Mouse (Mus musculus) liver, embryonic 16.5 days (tissue): ENCODE measurements at regions not wholly inside any gene's neighbourhood (a gene's known extent, or its start where the extent isn't known, plus 50 kb on each side); places are given as distances from the start of the nearest gene placed in this dataset.

Experiments
- ATAC-seq: fragments of 200-750 bp; cut with Nextera tagmentation; 2 replicates; pipeline ENCODE4 v1.8.0; 2017; ENCODE audit warnings: low read depth, mild to moderate bottlenecking, moderate number of reproducible peaks, moderate library complexity
- H3K27ac ChIP-seq: fragments of 300-500 bp; sonication (generic); 2 replicates; pipeline ENCODE4 v1.5.1; 2014; ENCODE audit warnings: mild to moderate bottlenecking, low read length
- H3K27me3 ChIP-seq: fragments of 300-500 bp; sonication (generic); 2 replicates; pipeline ENCODE4 v1.6.1; 2014; ENCODE audit warnings: low read depth, low read length, mixed read lengths; ENCODE audit not compliant: control insufficient read depth, insufficient read depth
- H3K36me3 ChIP-seq: fragments of 300-500 bp; sonication (generic); 2 replicates; pipeline ENCODE4 v1.6.1; 2014; ENCODE audit warnings: mild to moderate bottlenecking; ENCODE audit not compliant: control insufficient read depth, insufficient read depth
- H3K4me1 ChIP-seq: fragments of 300-500 bp; sonication (generic); 2 replicates; pipeline ENCODE4 v1.6.1; 2014; ENCODE audit warnings: low read depth, low read length, mixed read lengths; ENCODE audit not compliant: control insufficient read depth
- H3K4me2 ChIP-seq: fragments of 300-500 bp; sonication (generic); 2 replicates; pipeline ENCODE4 v1.6.1; 2014; ENCODE audit warnings: low read depth, low read length, mixed read lengths
- H3K4me3 ChIP-seq: fragments of 300-500 bp; sonication (generic); 2 replicates; pipeline ENCODE4 v1.5.1; 2014; ENCODE audit warnings: low read depth, mild to moderate bottlenecking, low read length
- H3K9ac ChIP-seq: fragments of 300-500 bp; sonication (generic); 2 replicates; pipeline ENCODE4 v1.6.1; 2014; ENCODE audit warnings: low read depth, low read length
- H3K9me3 ChIP-seq: fragments of 300-500 bp; sonication (generic); replicated peaks from 2 replicates; pipeline ENCODE4 v1.6.1; 2016; ENCODE audit warnings: low read length; ENCODE audit not compliant: control insufficient read depth
- WGBS: fragments of 180-500 bp; shearing (Covaris S2); extraction: QIAGEN DNeasy Blood & Tissue Kit; methylation state at CpG from one replicate; pipeline ENCODE4 v1.1.7; 2014; ENCODE audit not compliant: insufficient replicate concordance; 5-methylcytosine and 5-hydroxymethylcytosine counted together

DNA sequence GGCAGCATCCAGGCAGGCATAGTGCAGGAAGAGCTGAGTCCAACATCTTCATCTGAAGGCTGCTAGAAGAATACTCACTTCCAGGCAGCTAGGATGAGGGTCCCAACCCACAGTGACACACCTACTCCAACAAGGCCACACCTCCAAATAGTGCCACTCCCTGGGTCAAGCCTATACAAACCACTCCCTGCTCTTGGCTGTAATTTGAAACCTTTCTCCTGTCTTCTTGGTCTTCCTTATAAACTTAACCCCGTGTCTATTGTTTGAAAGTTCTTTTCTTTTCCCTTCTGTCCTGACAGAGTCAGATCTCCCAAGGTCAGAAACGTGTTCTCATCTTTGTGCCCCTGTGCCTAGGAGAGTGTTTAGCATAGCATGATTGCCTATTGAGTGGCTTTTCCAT is 311.2 kb downstream of the Adgrl2 start:
- H3K9ac ChIP-seq: no peak overlapping the region
- ATAC-seq: no peak
- 29% methylated on average over 2 of the region's 2 CpGs for WGBS
- no peaks in the 10 kb centered on the region for H3K27me3 ChIP-seq
- no peak overlapping the region for H3K4me2 ChIP-seq
- H3K4me3 ChIP-seq: no peak overlapping the region
- H3K27ac ChIP-seq: no peak overlapping the region
- no peaks in the 10 kb centered on the region for H3K9me3 ChIP-seq
- no peaks in the 10 kb centered on the region for H3K36me3 ChIP-seq
- H3K4me1 ChIP-seq: no peaks in the 10 kb centered on the region

DNA sequence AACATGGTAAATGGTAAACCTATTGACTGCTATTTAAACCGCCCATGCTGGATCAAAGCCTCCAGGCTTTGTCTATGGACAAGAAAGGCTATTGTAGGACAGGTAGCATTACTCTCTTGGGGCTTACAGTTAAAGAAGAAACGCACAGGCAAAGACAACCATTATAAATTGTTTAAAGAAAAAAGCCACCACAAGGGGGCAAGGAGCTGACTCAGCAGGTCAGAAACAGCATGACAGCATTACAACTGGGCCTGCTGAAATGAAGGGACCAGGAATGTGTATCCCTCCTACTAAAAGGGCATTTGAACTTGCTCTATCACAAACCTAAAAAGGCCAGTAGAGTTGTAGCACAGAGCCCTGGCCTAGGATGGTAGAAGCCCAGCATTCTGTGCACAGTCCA is 314.3 kb downstream of the Adgrl2 start:
- H3K4me1 ChIP-seq: no peaks in the 10 kb centered on the region
- no peaks in the 10 kb centered on the region for H3K9me3 ChIP-seq
- WGBS: 54% methylated on average over 2 of the region's 2 CpGs
- no peaks in the 10 kb centered on the region for H3K36me3 ChIP-seq
- H3K27me3 ChIP-seq: no peaks in the 10 kb centered on the region
- no peak overlapping the region for H3K4me2 ChIP-seq
- H3K4me3 ChIP-seq: no peak overlapping the region
- H3K27ac ChIP-seq: no peak overlapping the region
- no peak for ATAC-seq
- no peak overlapping the region for H3K9ac ChIP-seq

DNA sequence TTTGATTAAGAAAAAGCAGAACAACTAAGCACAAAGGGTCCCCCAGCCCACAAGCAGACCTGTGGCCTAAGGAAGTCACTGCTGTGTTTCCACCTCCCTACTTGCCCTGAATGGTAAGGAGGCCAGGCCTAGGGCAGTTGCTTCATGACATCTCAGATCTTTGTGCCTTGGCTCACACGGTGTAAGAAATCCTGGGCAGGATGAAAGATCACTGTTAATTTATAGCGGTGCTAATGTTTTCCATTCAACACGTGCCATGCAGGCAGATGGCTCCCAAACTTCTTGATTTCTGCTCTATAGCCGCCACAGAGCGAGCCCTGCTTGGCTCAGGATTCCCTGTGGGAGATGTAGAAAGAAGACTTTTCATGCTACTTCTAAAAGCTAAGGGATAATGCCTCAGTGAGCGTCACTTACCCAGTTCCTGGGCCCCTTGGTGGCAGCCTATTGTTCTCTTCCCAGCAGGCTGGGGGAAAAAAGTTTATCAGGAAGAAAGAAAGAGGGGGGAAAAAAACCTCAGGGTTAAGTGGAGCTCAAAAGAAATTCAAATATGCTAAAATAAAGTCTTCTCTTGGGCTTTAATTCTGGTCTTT is 327.4 kb downstream of the Adgrl2 start:
- Histone ChIP-seq H3K9me3 (no peaks in the 10 kb centered on the region), H3K27ac (no peak overlapping the region), H3K4me3 (no peak overlapping the region), H3K9ac (no peak overlapping the region), H3K27me3 (no peaks in the 10 kb centered on the region), H3K4me1 (no peaks in the 10 kb centered on the region), H3K36me3 (no peaks in the 10 kb centered on the region), H3K4me2 (no peak overlapping the region)
- WGBS: 33% methylated on average over 6 of the region's 6 CpGs
- ATAC-seq: no peak

DNA sequence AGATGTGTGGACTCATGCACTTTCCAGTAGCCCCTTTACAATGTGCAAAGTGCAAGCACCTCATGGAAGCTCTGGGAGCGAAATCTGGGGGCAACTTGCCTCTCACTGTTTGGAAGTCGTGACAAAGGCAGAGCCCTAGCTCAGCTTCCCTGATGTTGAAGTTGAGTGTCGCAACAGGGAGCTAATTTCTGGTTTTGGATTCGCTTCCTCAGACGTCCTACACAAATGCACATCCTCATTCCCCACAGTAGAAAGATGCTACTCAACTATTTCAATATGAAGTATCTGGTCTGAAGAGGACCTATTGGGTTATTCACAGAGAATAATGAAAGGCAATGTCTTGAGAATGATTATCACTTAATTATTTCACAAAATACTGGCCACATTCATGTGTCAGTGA is 331.3 kb downstream of the Adgrl2 start:
- 63% methylated on average over 5 of the region's 5 CpGs for WGBS
- no peak overlapping the region for H3K27ac ChIP-seq
- no peak overlapping the region for H3K4me3 ChIP-seq
- H3K9ac ChIP-seq: no peak overlapping the region
- no peaks in the 10 kb centered on the region for H3K9me3 ChIP-seq
- no peaks in the 10 kb centered on the region for H3K36me3 ChIP-seq
- no peak overlapping the region for H3K4me2 ChIP-seq
- H3K27me3 ChIP-seq: no peaks in the 10 kb centered on the region
- H3K4me1 ChIP-seq: no peaks in the 10 kb centered on the region
- ATAC-seq: no peak

DNA sequence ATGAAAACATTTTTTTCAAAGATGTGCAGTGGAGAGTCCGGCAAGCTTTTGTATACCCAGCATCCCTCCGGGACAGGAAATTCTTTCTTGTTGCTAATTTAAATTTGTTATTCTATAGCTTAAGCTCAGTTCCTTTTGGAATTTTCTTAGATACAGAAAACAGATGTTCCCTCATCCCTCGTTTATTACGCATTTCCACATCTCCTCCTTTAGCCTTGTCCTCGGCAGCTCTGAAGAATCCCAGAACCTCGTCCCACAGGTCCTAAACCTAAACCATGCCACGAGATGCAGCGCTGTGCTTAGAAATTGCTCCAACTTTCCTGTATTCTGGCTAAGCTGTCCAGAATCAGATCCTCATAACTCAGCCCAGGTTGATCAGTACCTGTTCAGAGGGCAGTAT is 332.0 kb downstream of the Adgrl2 start:
- no peak overlapping the region for H3K4me3 ChIP-seq
- H3K4me1 ChIP-seq: no peaks in the 10 kb centered on the region
- no peak overlapping the region for H3K27ac ChIP-seq
- ATAC-seq: no peak
- H3K9me3 ChIP-seq: no peaks in the 10 kb centered on the region
- H3K27me3 ChIP-seq: no peaks in the 10 kb centered on the region
- no peaks in the 10 kb centered on the region for H3K36me3 ChIP-seq
- WGBS: 67% methylated on average over 8 of the region's 8 CpGs
- H3K4me2 ChIP-seq: no peak overlapping the region
- no peak overlapping the region for H3K9ac ChIP-seq

DNA sequence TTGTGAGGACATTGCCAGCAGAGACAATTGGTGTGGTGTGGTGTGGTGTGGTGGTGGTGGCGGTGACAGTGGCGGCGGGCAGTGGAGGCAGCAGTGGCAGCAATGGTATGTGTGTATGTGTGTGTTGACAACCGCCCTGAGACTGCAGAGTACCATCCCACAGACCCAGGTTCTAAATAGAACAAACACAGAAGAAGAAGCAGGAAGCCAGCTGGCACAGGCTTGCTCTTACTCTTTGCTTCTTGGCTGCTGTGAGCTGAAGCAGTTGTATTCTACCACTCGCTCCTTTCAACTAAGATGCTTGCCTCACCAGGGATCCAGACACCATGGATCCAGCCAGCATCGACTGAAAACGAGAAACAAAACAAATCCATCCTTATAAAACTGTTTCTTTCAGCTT is 334.2 kb downstream of the Adgrl2 start:
- 73% methylated on average over 7 of the region's 7 CpGs for WGBS
- H3K27me3 ChIP-seq: no peaks in the 10 kb centered on the region
- H3K27ac ChIP-seq: no peak overlapping the region
- H3K9me3 ChIP-seq: no peaks in the 10 kb centered on the region
- ATAC-seq: no peak
- no peaks in the 10 kb centered on the region for H3K4me1 ChIP-seq
- no peak overlapping the region for H3K4me3 ChIP-seq
- H3K4me2 ChIP-seq: no peak overlapping the region
- no peak overlapping the region for H3K9ac ChIP-seq
- no peaks in the 10 kb centered on the region for H3K36me3 ChIP-seq

DNA sequence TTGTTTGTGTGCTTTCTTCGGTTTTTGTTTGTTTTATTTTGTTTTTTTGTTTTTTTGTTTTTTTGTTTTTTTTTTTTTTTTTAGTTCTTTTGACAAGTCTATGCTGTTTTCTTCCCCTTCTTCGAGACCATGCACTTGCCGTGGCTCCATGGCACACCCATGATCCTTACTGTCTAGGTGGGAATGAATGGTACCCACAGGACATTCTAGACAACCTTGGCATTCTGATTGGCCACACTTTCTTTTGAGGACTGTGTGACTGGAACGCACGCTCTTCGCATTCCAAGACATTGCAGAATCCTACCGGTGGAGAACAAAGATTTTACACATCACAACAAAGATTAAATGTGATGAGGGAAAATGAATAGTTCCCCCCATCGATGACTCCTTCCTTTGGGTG is 340.1 kb downstream of the Adgrl2 start:
- ATAC-seq: no peak
- no peak overlapping the region for H3K27ac ChIP-seq
- whole genome bisulfite sequencing: 71% methylated on average over 8 of the region's 8 CpGs

DNA sequence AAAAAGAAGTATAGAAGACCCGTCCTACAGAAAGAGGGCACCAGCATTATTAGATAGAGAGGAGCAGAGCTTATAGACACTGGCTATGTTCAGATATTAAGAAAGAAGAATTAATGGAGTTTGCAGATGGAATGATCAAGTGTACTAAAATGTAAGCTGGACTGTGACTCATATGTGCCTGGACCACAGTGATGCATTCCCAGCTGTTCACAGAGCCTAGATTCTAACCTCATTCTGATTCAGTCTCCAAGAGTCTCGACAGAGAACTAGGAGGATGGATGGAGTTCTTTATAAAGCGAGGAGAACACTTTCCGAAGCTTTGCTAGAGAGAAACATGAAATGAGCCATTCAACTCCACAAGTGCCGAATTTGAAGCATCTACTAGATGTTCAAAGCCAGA is 345.4 kb downstream of the Adgrl2 start:
- Histone ChIP-seq H3K4me3 (no peak overlapping the region), H3K9ac (no peak overlapping the region), H3K36me3 (no peaks in the 10 kb centered on the region), H3K27ac (no peak overlapping the region), H3K27me3 (no peaks in the 10 kb centered on the region), H3K4me1 (no peaks in the 10 kb centered on the region), H3K4me2 (no peak overlapping the region), H3K9me3 (no peaks in the 10 kb centered on the region)
- no peak for ATAC-seq
- 60% methylated on average over 5 of the region's 5 CpGs for WGBS

More for the DNA sequence above, 340.1 kb downstream of the Adgrl2 start:
- Histone ChIP-seq H3K4me1 (no peaks in the 10 kb centered on the region), H3K4me2 (no peak overlapping the region), H3K4me3 (no peak overlapping the region), H3K9me3 (no peaks in the 10 kb centered on the region), H3K9ac (no peak overlapping the region), H3K27me3 (no peaks in the 10 kb centered on the region), H3K36me3 (no peaks in the 10 kb centered on the region)

DNA sequence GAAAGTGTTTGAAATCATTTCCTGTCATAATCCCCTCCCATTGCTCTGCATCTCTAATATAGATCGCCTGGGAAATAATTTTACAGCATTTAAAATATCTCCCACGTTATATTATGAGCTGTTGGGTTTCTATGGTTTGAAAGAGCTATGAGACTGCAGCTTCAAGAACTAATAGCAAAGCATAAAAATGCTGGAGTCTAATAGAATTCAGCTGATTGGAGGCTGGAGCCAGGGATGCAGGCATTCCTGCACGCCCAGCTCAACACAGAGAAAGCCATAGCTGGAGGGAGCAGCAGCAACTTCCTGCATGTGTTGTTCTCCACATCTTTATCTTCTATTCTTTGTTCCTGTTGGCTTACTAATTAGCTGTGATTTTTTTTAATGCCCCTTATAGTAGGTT is 348.8 kb downstream of the Adgrl2 start:
- no peak overlapping the region for H3K4me3 ChIP-seq
- no peaks in the 10 kb centered on the region for H3K36me3 ChIP-seq
- no peak overlapping the region for H3K4me2 ChIP-seq
- no peak overlapping the region for H3K27ac ChIP-seq
- no peaks in the 10 kb centered on the region for H3K27me3 ChIP-seq
- WGBS: 57% methylated on average over 3 of the region's 3 CpGs
- no peak for ATAC-seq
- no peak overlapping the region for H3K9ac ChIP-seq
- no peaks in the 10 kb centered on the region for H3K9me3 ChIP-seq
- H3K4me1 ChIP-seq: no peaks in the 10 kb centered on the region
